Mouse (Mus musculus) heart, adult 11 months (tissue): ENCODE measurements at regions not wholly inside any gene's neighbourhood (a gene's known extent, or its start where the extent isn't known, plus 50 kb on each side); places are given as distances from the start of the nearest gene placed in this dataset.

Experiments
- DNase-seq: peaks from one replicate; pipeline ENCODE4 v3.0.0; 2022

GRCm38 (mm10) chr15:96521125-96521455 lies 60.4 kb upstream of the Scaf11 start:
- DNase-seq = peak; percentile 41

- DNase-seq = no peak
These were observed 59.9 kb upstream of the Scaf11 start for GRCm38 (mm10) chr15:96520412-96521124.

GRCm38 (mm10) chr15:96518156-96518555 lies 57.5 kb upstream of the Scaf11 start:
- DNase-seq = no peak

GRCm38 (mm10) chr15:96515620-96516019 lies 55.0 kb upstream of the Scaf11 start:
- DNase-seq = no peak

- DNase-seq = no peak
These were observed 52.0 kb upstream of the Scaf11 start for GRCm38 (mm10) chr15:96512636-96513035.
